Mouse (Mus musculus): ENCODE results near the gene A630001G21Rik. TPM values are rescaled to one million over a fixed set of nuclear protein-coding genes. Genes with fewer than 3 reads are reported as not detected.
"Not testable (repeated sequence)": the region's sequence is repeated elsewhere in the genome, so short reads cannot be mapped to it uniquely, and the experiment has no call there.

Gene A630001G21Rik
- total RNA-seq, 1 experiment = 0.76 TPM

DNA sequence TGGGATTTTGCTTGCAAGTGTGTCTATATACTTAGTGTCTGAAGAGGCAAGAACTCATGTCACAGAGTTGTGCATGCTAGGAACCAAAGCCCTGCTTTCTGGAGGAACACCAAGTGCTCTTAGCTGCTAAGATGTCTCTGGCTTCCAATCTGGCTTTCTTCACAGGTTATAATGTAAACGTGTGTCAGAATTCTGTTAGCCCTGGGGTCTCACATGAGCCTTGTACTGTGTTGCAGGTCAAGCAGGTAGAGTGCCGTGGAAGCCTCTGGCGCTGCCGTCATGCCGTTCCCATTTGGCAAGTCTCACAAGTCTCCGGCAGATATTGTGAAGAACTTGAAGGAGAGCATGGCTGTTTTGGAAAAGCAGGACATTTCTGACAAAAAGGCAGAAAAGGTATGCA is 39.7 kb upstream of the A630001G21Rik start:
- in situ Hi-C loops (cut with MboI; ENCODE audit: low sequenced_read_pairs in 2 of 2, unreplicated experiment in 2 of 2) = no loop called here

DNA sequence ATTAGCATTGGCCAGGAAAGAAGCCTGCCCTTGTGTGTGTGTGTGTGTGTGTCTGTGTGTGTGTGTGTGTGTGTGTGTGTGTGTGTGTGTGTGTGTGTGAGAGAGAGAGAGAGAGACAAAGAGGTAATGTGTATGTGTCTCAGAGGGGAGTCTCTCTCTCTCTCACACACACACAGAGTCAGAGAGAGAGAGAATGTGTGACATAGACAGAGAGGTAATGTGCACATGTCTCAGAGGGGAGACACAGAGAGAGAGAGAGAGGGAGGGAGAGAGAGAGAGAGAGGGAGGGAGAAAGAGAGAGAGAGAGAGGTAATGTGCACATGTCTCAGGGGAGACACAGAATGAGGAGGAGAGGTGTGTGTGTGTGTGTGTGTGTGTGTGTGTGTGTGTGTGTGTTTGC is 35.8 kb upstream of the A630001G21Rik start:
- H3K9me3 ChIP-seq (ENCODE audit: control insufficient read depth, insufficient read depth, low read depth, low read length); H3K27ac ChIP-seq (ENCODE audit: insufficient read depth, low read depth, low read length, poor library complexity, severe bottlenecking); DNase-seq (ENCODE audit: low read depth, low spot score); H3K4me3 ChIP-seq (ENCODE audit: insufficient read depth in 1 of 2, low read depth in 1 of 2, low read length in 2 of 2, poor library complexity in 1 of 2, severe bottlenecking in 1 of 2); H3K9ac ChIP-seq (ENCODE audit: insufficient read depth, low read depth, low read length, poor library complexity, severe bottlenecking); H3K36me3 ChIP-seq (ENCODE audit: control insufficient read depth, insufficient read depth, low read length, poor library complexity, severe bottlenecking); H3K4me1 ChIP-seq (ENCODE audit: control insufficient read depth in 2 of 2, insufficient read depth in 2 of 2, low read length in 2 of 2, poor library complexity in 1 of 2); in situ Hi-C loops (cut with MboI; ENCODE audit: low sequenced_read_pairs in 2 of 2, unreplicated experiment in 2 of 2): not testable (repeated sequence)

More for the DNA sequence above, 39.7 kb upstream of the A630001G21Rik start:
- peaks cover 3% of the 10 kb centered on the region; the same call in 1 of the 2 replicates for H3K36me3 ChIP-seq (ENCODE audit: control insufficient read depth, insufficient read depth, low read length, poor library complexity, severe bottlenecking)
- no peak overlapping the region for H3K27ac ChIP-seq (ENCODE audit: insufficient read depth, low read depth, low read length, poor library complexity, severe bottlenecking)
- no peaks in the 10 kb centered on the region for H3K4me1 ChIP-seq (ENCODE audit: control insufficient read depth in 2 of 2, insufficient read depth in 2 of 2, low read length in 2 of 2, poor library complexity in 1 of 2)
- no peak overlapping the region for H3K9ac ChIP-seq (ENCODE audit: insufficient read depth, low read depth, low read length, poor library complexity, severe bottlenecking)
- no peaks in the 10 kb centered on the region for H3K9me3 ChIP-seq (ENCODE audit: control insufficient read depth, insufficient read depth, low read depth, low read length)
- no peak for DNase-seq (ENCODE audit: low read depth, low spot score)
- no peak for TF ChIP-seq HCFC1 (IDR thresholded peaks at IDR 0.05; ENCODE audit: borderline replicate concordance, insufficient read depth, low read length)
- TF ChIP-seq MAFK (IDR thresholded peaks at IDR 0.05; ENCODE audit: insufficient read depth, low read depth, low read length) = no peak
- TF ChIP-seq ZNF384 (IDR thresholded peaks at IDR 0.05; ENCODE audit: low read depth, low read length) = no peak
- no peak for TF ChIP-seq CHD2 (IDR thresholded peaks at IDR 0.05; ENCODE audit: low read depth, low read length)
- no peak for TF ChIP-seq ZC3H11A (IDR thresholded peaks at IDR 0.05; ENCODE audit: borderline replicate concordance, low read depth, low read length)
- no peak overlapping the region for H3K4me3 ChIP-seq (ENCODE audit: insufficient read depth in 1 of 2, low read depth in 1 of 2, low read length in 2 of 2, poor library complexity in 1 of 2, severe bottlenecking in 1 of 2)

DNA sequence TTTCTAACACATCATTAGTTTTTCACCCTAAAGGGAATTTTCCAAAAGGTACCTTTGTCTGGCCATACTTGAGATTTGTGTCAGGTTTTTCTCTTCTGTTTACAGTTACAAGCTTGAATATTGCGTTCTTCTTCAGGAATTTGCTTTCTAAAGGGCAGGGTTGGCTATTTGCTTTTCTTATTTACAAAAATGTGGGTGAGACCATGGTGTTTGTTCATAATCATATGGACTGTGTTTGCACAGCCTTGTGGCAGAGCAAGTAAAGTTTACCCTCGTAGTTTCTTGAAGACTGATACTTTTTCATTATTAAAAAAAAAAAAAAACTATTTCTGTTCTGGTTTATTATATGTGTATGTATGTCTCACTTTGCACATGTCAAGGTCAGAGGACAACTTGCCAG is 32.3 kb upstream of the A630001G21Rik start:
- DNase-seq (ENCODE audit: low read depth, low spot score) = no peak
- Histone ChIP-seq H3K27ac (ENCODE audit: insufficient read depth, low read depth, low read length, poor library complexity, severe bottlenecking) (no peak overlapping the region), H3K9ac (ENCODE audit: insufficient read depth, low read depth, low read length, poor library complexity, severe bottlenecking) (no peak overlapping the region), H3K4me3 (ENCODE audit: insufficient read depth in 1 of 2, low read depth in 1 of 2, low read length in 2 of 2, poor library complexity in 1 of 2, severe bottlenecking in 1 of 2) (no peak overlapping the region), H3K36me3 (ENCODE audit: control insufficient read depth, insufficient read depth, low read length, poor library complexity, severe bottlenecking) (no peaks in the 10 kb centered on the region), H3K9me3 (ENCODE audit: control insufficient read depth, insufficient read depth, low read depth, low read length) (no peaks in the 10 kb centered on the region), H3K4me1 (ENCODE audit: control insufficient read depth in 2 of 2, insufficient read depth in 2 of 2, low read length in 2 of 2, poor library complexity in 1 of 2) (peaks cover 0 to 8% of the 10 kb centered on the region in 2 experiments; a peak in 1 of 4 replicates)
- in situ Hi-C loops (cut with MboI; ENCODE audit: low sequenced_read_pairs in 2 of 2, unreplicated experiment in 2 of 2) = no loop called here
- TF ChIP-seq ZNF384 (IDR thresholded peaks at IDR 0.05; ENCODE audit: low read depth, low read length) (no peak), ZC3H11A (IDR thresholded peaks at IDR 0.05; ENCODE audit: borderline replicate concordance, low read depth, low read length) (no peak), HCFC1 (IDR thresholded peaks at IDR 0.05; ENCODE audit: borderline replicate concordance, insufficient read depth, low read length) (no peak), CHD2 (IDR thresholded peaks at IDR 0.05; ENCODE audit: low read depth, low read length) (no peak), MAFK (IDR thresholded peaks at IDR 0.05; ENCODE audit: insufficient read depth, low read depth, low read length) (no peak)

DNA sequence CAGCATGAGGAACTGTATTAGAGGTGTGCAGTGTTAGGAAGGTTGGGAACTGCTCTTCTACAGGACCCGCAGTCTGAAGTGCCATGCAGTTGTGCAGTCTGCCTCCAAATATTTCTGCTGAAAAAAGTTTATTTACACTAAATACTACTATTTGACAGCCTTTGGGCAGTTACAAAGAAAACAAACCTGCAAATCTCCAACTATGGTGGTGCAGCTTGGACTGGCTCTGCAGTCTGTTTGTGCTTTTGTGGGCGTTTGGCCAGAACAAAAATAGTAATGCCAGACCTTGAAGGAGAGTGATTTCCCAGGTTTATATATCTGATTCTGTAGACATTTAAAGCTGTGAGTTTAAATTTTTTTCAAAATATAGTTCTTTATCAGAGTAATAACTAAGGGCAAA is 31.9 kb upstream of the A630001G21Rik start:
- no peak for DNase-seq (ENCODE audit: low read depth, low spot score)
- no peak overlapping the region for H3K9ac ChIP-seq (ENCODE audit: insufficient read depth, low read depth, low read length, poor library complexity, severe bottlenecking)
- no peaks in the 10 kb centered on the region for H3K9me3 ChIP-seq (ENCODE audit: control insufficient read depth, insufficient read depth, low read depth, low read length)
- H3K36me3 ChIP-seq (ENCODE audit: control insufficient read depth, insufficient read depth, low read length, poor library complexity, severe bottlenecking) = no peaks in the 10 kb centered on the region
- in situ Hi-C loops (cut with MboI; ENCODE audit: low sequenced_read_pairs in 2 of 2, unreplicated experiment in 2 of 2) = no loop called here
- TF ChIP-seq HCFC1 (IDR thresholded peaks at IDR 0.05; ENCODE audit: borderline replicate concordance, insufficient read depth, low read length) (no peak), CHD2 (IDR thresholded peaks at IDR 0.05; ENCODE audit: low read depth, low read length) (no peak), ZNF384 (IDR thresholded peaks at IDR 0.05; ENCODE audit: low read depth, low read length) (no peak), MAFK (IDR thresholded peaks at IDR 0.05; ENCODE audit: insufficient read depth, low read depth, low read length) (no peak), ZC3H11A (IDR thresholded peaks at IDR 0.05; ENCODE audit: borderline replicate concordance, low read depth, low read length) (no peak)
- no peak overlapping the region for H3K4me3 ChIP-seq (ENCODE audit: insufficient read depth in 1 of 2, low read depth in 1 of 2, low read length in 2 of 2, poor library complexity in 1 of 2, severe bottlenecking in 1 of 2)
- no peak overlapping the region for H3K27ac ChIP-seq (ENCODE audit: insufficient read depth, low read depth, low read length, poor library complexity, severe bottlenecking)
- H3K4me1 ChIP-seq (ENCODE audit: control insufficient read depth in 2 of 2, insufficient read depth in 2 of 2, low read length in 2 of 2, poor library complexity in 1 of 2) = peaks cover 0 to 8% of the 10 kb centered on the region in 2 experiments; a peak in 1 of 4 replicates

DNA sequence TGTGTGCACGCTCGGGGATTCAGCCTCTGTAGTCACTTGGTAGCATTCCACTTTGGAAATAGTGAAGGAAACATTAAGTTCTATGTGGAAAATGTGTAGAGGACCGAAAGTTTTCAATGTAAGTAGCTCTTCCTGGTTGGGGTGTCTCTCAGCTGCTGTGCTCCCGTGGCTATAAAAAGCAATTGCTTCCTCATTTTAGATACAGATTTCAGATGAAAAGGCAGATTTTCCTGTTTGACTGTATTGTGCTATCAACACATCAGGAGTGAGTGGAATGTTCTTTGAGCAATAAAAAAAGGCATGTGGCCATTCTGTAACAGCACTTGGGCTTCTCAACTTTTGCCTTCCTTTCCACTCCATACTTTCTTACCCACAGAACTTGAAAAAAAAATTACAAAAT is 30.8 kb upstream of the A630001G21Rik start:
- Histone ChIP-seq H3K4me3 (ENCODE audit: insufficient read depth in 1 of 2, low read depth in 1 of 2, low read length in 2 of 2, poor library complexity in 1 of 2, severe bottlenecking in 1 of 2) (no peak overlapping the region), H3K9me3 (ENCODE audit: control insufficient read depth, insufficient read depth, low read depth, low read length) (no peaks in the 10 kb centered on the region), H3K36me3 (ENCODE audit: control insufficient read depth, insufficient read depth, low read length, poor library complexity, severe bottlenecking) (no peaks in the 10 kb centered on the region), H3K9ac (ENCODE audit: insufficient read depth, low read depth, low read length, poor library complexity, severe bottlenecking) (no peak overlapping the region), H3K4me1 (ENCODE audit: control insufficient read depth in 2 of 2, insufficient read depth in 2 of 2, low read length in 2 of 2, poor library complexity in 1 of 2) (peaks cover 0 to 8% of the 10 kb centered on the region in 2 experiments; a peak in 1 of 4 replicates), H3K27ac (ENCODE audit: insufficient read depth, low read depth, low read length, poor library complexity, severe bottlenecking) (no peak overlapping the region)
- TF ChIP-seq CHD2 (IDR thresholded peaks at IDR 0.05; ENCODE audit: low read depth, low read length) (no peak), ZNF384 (IDR thresholded peaks at IDR 0.05; ENCODE audit: low read depth, low read length) (no peak), MAFK (IDR thresholded peaks at IDR 0.05; ENCODE audit: insufficient read depth, low read depth, low read length) (no peak), HCFC1 (IDR thresholded peaks at IDR 0.05; ENCODE audit: borderline replicate concordance, insufficient read depth, low read length) (no peak), ZC3H11A (IDR thresholded peaks at IDR 0.05; ENCODE audit: borderline replicate concordance, low read depth, low read length) (no peak)
- no peak for DNase-seq (ENCODE audit: low read depth, low spot score)
- in situ Hi-C loops (cut with MboI; ENCODE audit: low sequenced_read_pairs in 2 of 2, unreplicated experiment in 2 of 2) = no loop called here
